Mouse (Mus musculus): ENCODE results near the gene BC029722.

BC029722 gene

DNA sequence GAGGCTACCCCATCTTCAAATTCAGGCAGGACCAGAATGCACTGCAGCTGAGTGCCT is at the start of gene BC029722:
Gene BC029722, minus strand, starts transcription at position 35 of the 57 bp plus-strand sequence.
- DNase-seq (ENCODE audit: low read depth): no peak

GRCm38 (mm10) chr2:155868320-155868719 is 49.1 kb upstream of the BC029722 start:
- no peak for DNase-seq (ENCODE audit: low read depth)

DNA sequence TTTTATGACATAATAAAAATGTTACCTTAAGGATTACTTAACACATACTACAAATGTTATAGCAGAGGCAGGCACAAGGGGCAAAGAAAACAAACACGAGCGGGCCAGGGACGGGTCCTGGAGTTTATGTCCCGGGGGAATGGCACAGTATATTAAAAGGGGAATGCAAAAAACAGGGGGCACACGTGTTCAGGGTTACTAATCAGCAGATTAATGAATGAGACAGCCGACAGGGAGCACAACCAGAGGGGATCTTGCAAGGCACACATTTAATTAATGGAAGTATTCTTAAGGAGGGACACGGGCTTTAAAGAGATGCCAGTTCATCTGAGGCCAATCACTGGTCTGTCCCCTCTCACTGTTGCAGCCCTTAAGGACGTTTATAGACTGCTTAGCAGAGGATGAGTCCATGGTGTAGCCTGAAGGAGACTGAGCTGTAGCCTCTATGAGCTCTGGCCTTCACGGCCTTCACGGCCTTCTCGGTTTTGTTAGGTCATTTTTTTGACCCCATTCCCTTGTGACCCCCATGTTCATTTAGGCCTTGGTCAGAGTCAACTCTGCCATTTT is 44.2 kb upstream of the BC029722 start:
- no peak for DNase-seq (ENCODE audit: low read depth)

GRCm38 (mm10) chr2:155862573-155863300 is 43.5 kb upstream of the BC029722 start:
- no peak for DNase-seq (ENCODE audit: low read depth)

GRCm38 (mm10) chr2:155861581-155861980 is 42.4 kb upstream of the BC029722 start:
- no peak for DNase-seq (ENCODE audit: low read depth)

DNA sequence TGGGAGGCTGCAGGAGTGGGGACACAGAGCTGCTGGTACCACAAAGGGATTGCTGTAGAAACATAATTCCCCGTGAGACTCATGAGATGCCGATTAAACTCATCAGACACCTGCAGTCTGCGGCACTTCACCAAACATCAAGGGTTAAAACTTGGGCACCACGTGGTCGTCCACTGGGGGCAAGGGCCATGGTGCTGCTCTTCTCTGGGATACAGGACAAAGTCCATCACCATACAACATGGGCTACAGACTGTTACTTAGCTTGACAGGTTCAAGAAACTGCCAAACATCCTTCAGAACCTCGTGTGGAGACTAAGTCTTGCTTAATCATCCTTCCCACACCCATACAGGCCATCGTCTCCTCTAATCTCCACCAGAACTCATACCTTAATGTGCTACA is 40.9 kb upstream of the BC029722 start:
- DNase-seq (ENCODE audit: low read depth): no peak

GRCm38 (mm10) chr2:155852536-155852935 is 33.3 kb upstream of the BC029722 start:
- no peak for DNase-seq (ENCODE audit: low read depth)

GRCm38 (mm10) chr2:155850120-155850519 is 30.9 kb upstream of the BC029722 start:
- DNase-seq (ENCODE audit: low read depth): peak; percentile 76

DNA sequence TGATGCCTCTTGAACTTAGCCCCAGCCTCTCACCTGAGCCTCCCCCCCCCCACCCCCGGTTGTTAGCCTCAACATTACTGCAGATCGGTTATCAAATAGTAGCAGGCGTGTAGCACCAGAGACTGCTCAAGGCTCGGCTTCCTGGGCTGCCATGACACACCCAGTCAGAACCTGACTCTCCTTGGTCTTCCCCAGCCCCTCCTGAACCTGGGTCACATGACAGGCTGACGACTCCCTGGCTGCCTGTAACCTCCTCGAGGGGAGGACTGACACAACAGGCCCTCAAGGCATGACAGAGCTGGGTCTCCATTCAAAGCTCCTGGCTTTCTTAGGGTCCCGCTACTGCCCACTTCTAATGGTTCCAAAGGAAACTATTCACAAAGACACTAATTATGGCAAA is 30.2 kb upstream of the BC029722 start:
- no peak for DNase-seq (ENCODE audit: low read depth)

DNA sequence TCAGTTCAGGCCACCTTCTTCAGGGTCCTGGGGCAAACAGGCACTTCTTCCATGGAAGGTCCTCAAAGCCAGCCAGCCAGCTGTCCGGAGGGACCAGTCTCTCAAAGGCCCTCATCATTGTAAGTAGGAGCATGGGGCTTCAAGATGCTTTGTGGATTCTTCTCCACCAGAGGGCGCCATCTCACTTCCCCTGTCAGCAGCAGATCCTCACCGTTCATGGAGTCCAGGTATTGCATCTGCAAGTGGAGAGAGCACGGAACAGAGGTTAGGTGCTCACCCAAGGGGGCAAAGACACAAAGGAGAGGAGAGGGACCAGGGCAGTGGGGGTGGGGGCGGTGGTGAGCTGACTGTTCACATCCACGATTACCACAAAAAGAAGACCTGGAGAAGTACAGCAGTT is 29.1 kb upstream of the BC029722 start:
- peak; percentile 91 for DNase-seq (ENCODE audit: low read depth)

DNA sequence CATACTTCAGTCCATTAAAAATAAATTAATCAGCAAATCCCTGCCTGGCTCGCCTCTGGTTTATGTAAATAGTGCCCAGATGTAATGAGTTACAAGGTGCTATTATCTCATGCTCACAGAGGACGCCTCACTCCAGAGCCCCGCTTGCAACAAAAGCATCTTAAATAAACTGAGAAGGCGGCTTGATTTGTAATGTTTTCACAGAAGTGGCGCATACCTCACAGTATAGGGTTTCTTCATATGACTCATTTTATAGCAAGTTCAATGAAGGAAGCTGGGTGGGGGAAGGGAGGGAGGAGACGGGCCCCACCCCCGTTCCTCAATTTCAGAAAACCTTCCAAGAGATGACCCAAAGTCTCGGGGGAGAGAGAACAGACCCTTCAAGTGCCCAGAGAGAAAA is 27.7 kb upstream of the BC029722 start:
- peak; percentile 69 for DNase-seq (ENCODE audit: low read depth)

- no peak for DNase-seq (ENCODE audit: low read depth)
Observed at GRCm38 (mm10) chr2:155838961-155839360, 19.7 kb upstream of the BC029722 start.

GRCm38 (mm10) chr2:155837961-155838360 is 18.7 kb upstream of the BC029722 start:
- DNase-seq (ENCODE audit: low read depth): no peak

DNA sequence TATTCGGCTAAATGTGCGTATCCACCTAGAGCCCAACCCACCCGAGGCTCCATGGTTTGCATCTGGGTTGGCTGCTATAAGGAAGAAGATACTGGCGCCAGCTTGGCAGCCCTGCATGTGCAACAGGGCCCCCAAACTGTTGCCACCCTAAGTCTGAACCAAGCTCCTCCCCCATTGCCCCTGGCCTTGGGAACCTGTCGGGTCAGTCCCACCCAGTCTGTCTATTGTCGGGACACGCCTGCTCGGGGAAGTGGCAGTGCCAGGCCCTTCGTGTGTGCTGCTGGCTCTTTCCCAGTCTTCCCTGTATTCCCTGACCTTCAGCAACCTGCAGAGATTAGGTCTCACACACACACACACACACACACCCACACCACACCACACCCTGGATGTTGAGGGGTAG is 15.5 kb upstream of the BC029722 start, which contains the start of gene Fam83c:
Gene Fam83c, minus strand, starts transcription at position 123 of the 400 bp plus-strand sequence.
- no peak for DNase-seq (ENCODE audit: low read depth)

GRCm38 (mm10) chr2:155832087-155832486 is 12.9 kb upstream of the BC029722 start:
- DNase-seq (ENCODE audit: low read depth): peak; percentile 32

DNA sequence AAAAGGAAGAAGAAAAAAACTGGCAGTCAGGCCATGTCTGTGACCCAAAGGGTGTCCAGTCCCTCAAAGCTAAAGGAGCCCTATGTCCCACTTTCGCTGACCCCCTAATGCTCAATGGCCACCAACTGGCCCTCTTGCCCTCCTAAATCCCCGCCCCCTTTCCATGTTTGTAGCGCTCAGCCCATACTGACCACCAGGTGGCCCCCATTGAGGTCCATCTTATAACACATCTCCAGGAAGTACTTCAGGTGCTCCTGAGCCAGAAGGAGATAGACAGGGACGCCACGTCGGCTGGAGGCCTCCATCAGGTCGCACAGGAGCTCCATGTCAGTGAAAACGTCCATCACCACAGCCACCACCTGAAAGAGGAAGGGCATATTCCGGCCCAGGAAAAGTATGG is 12.1 kb upstream of the BC029722 start:
- DNase-seq (ENCODE audit: low read depth): peak; percentile 65

DNA sequence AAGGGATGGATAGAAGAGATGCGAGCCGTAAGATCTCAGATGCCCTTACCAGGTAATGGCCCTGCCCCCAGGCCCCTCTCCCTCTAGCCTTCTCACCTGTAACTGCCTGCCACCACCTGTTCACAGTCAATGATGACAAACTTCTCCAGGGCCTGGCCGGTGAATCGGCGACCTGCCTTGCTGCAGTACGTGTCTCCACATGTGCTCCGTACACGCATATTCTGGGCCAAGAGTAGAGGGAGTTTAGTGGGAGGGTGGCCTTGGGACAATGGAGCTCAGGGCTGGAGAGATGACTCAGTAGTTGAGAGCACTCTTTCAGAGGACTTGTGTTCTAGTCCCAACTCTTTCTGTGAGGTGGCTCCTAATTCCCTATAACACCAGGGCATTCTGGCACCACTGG is 11.6 kb upstream of the BC029722 start:
- DNase-seq (ENCODE audit: low read depth): no peak

DNA sequence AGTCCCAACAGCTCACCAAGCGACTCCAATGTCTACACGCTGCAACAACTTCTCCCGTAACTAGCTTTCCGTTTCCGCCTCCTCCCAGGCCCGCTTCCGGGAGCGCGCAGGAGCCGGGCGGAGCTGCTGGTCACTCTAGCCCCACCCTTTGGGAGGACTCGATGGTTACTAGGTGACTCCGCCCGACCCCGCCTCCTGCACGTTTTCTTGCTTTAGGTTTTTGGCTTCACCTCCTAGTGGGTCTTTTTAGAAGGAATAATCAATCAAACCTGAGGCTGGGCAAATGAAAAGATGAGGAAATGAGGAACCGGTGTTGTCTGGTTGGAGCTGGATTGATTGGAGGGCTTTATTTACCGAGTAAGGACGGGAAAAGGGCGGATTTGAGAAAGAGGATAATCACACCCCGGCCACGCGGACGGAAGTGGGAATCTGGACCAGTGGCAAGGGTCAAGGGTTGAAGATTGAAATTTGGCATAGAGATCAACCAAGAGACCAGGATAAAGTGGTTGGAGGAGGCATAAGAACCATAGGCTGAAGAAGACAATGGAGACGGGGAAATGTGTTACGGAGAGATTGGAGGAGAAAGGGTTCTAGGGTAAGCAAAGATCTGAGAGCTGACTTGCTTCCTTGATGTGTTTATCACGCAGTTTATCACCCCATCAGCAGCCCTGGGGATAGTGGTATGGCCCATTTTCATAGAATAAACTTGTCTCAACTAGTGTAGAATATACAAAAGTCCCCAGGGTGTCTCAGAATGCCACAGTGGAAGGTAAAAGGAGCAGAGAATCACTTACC is 7.6 kb upstream of the BC029722 start, which contains the start of gene Eif6:
Gene Eif6, minus strand, starts transcription at position 296 of the 795 bp plus-strand sequence.
- peak; percentile 93 for DNase-seq (ENCODE audit: low read depth)

DNA sequence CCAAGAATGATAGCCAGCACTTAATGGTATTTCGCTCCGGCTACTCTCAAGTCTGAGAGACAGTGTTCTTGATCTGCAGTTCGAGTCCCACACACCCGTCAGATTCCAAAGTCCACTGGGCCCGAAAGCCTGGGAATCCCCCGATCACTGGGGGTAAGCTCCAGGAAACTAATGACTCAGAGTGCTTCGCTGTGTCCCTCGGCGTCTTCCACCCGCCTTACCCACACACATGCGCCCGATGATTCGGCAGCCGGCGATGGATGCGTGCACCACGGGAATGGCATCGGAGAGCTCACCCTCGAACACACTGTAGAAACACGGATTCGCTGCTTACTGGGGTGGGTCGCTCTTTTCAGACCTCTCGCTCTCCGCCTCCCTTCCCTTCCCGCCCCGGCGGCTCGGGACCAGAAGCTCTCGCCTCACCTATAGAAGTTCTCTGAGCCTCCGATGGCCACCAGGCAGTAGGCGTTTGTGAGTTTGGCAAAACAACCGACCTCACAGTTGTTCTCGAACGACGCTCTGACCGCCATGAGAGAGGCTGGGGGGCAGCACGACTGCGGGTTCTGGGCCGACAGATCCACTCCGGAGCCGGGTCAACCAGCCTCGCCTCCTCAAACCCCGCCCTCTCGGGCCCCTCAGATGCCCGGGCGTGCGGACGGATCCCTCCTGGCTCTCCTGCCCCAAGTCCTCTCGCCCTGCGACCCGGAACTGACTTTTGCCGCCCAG is 6.8 kb upstream of the BC029722 start:
- DNase-seq (ENCODE audit: low read depth): peak; percentile 65

- no peak for DNase-seq (ENCODE audit: low read depth)
Observed at GRCm38 (mm10) chr2:155823722-155824121, 4.5 kb upstream of the BC029722 start.

DNA sequence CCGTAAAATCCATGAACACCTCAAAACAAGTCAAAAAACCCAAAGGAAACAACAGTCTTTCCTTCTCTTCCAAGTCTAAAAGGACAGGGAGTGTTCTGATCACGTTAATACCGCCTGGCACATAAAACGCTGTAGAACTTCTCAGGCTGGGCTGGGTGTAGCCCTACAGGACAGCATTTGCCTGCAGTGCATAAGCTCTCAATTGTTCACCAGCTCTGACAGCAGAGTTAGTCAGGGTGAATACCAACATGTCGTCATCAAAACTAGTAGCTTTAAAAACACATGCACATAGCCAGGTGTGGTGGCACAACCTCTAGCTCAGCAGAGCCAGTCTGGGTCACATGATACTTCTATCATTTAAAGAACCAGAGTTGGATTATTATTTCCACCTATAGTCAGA is 1.6 kb upstream of the BC029722 start:
- peak; percentile 38 for DNase-seq (ENCODE audit: low read depth)

GRCm38 (mm10) chr2:155819449-155820251 is 424 bp upstream of the BC029722 start:
- DNase-seq (ENCODE audit: low read depth): peak; percentile 80
